Mouse (Mus musculus): Measurements from ENCODE around the gene Coro2b. TPM values are rescaled to one million over a fixed set of nuclear protein-coding genes. Genes with fewer than 3 reads are reported as not detected.

Coro2b gene
- polyA plus RNA-seq (2012; rRNA removed), result 28.3 and 34.1 TPM in 2 replicates

DNA sequence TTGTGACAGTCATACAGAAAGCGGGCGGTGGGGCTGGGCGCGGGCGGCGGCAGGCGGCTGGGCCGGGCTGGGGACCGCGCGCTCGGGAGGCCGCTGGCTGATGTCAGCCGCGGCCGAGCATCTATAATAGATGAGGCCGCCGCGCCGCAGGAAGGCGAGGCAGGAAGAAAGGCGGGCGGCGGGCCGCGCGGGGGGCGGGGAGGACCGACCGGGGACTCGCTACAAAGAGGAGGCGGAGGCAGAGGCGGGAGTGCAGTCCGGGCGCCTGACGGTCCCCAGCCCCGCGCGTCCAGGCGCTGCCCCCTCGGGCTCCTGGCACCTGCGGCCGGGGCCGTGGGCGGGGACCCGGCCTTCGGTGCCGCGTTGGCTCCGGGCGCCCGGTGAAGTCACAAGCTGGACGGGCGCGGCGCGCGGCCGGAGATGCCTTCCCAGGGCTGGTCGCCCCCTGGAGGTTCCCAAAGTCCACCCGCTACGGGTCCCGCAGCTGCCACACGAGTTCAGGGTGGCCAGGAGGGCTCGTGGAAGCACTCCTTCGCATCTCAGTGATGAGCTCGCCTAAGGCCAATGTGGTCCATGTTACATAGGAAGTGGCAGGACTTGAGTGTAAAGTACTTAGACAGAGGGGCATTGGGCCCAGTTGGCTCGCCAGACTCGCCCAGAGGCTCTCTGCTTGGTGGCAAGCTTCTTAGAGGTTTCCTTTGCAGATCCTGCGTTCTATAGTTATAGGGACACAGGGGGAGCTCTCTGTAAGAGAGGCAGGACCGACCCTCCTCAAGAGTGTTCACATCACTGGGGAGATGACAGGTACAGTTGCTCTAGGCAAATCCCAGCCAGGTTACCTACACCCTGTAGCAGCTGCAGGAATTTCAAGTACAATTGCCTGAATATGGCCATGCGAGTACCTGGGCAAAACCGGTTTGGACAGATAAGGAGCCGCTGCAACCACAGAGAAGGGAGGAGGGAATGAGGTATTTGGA, at the start of gene Coro2b:
Gene Coro2b (minus strand): TSS at position 390 of the 977 bp plus-strand sequence.

Other genes starting within 250 kb of the Coro2b start
- 882 and 3,071 TPM in 2 replicates for gene Anp32a, start 195.8 kb downstream of the Coro2b start, polyA plus RNA-seq (2012; rRNA removed)
- 4.0 and 4.8 TPM in 2 replicates for gene Itga11, start 140.8 kb upstream of the Coro2b start, polyA plus RNA-seq (2012; rRNA removed)